Mouse (Mus musculus) MEL (cell line): Measurements from ENCODE around the gene Oprl1. TPM values are rescaled to one million over a fixed set of nuclear protein-coding genes. Genes with fewer than 3 reads are reported as not detected.

Experiments used
- DNase-seq: peaks from one replicate; pipeline ENCODE4 v3.0.0; 2011; ENCODE audit warnings: low read depth, low spot score
- H3K27ac ChIP-seq: 2 replicates; pipeline ENCODE4 v1.5.1; 2012; ENCODE audit warnings: low read depth, mild to moderate bottlenecking, control low read depth, low read length, moderate library complexity; ENCODE audit not compliant: control insufficient read depth
- H3K27me3 ChIP-seq, 2 experiments: fragments of 150-350 bp in 1 of 2; sonication (generic) in 1 of 2; 2 replicates each; pipeline ENCODE4 v1.6.1; 2012; ENCODE audit warnings: low read length in 2 of 2, mild to moderate bottlenecking in 2 of 2, improper control_type of control experiment in 1 of 2, moderate library complexity in 1 of 2; ENCODE audit not compliant: insufficient read depth in 2 of 2, control insufficient read depth in 1 of 2
- H3K36me3 ChIP-seq, 2 experiments: 2 replicates each; pipeline ENCODE4 v1.6.1; 2012 to 2014; ENCODE audit warnings: low read length in 2 of 2, improper control_type of control experiment in 1 of 2, inconsistent platforms in 1 of 2, mild to moderate bottlenecking in 1 of 2; ENCODE audit not compliant: insufficient read depth in 2 of 2, control insufficient read depth in 1 of 2
- H3K4me1 ChIP-seq, 2 experiments: fragments of 150-350 bp in 1 of 2; sonication (generic) in 1 of 2; 2 replicates each; pipeline ENCODE4 v1.6.1; 2012; ENCODE audit warnings: low read length in 2 of 2, improper control_type of control experiment in 1 of 2, mild to moderate bottlenecking in 1 of 2; ENCODE audit not compliant: insufficient read depth in 2 of 2, control insufficient read depth in 1 of 2
- H3K4me3 ChIP-seq, 2 experiments: fragments of 150-350 bp in 1 of 2; sonication (generic) in 1 of 2; 2 replicates each; pipeline ENCODE4 v1.5.1; 2012; ENCODE audit warnings: low read depth in 2 of 2, low read length in 2 of 2, mild to moderate bottlenecking in 2 of 2, moderate library complexity in 2 of 2, control low read depth in 1 of 2, improper control_type of control experiment in 1 of 2; ENCODE audit not compliant: control insufficient read depth in 1 of 2, insufficient read depth in 1 of 2
- H3K79me2 ChIP-seq: 2 replicates; pipeline ENCODE4 v1.6.1; 2012; ENCODE audit warnings: mild to moderate bottlenecking, low read length, moderate library complexity; ENCODE audit not compliant: control insufficient read depth, poor library complexity, insufficient read depth
- H3K9ac ChIP-seq: 2 replicates; pipeline ENCODE4 v1.6.1; 2012; ENCODE audit warnings: low read depth, mild to moderate bottlenecking, control low read depth, low read length, moderate library complexity; ENCODE audit not compliant: control insufficient read depth, poor library complexity, severe bottlenecking
- H3K9me3 ChIP-seq: fragments of 150-350 bp; sonication (generic); replicated peaks from 2 replicates; pipeline ENCODE4 v1.6.1; 2012; ENCODE audit warnings: mild to moderate bottlenecking, low read length, improper control_type of control experiment, moderate library complexity; ENCODE audit not compliant: insufficient read depth
- BHLHE40 ChIP-seq: IDR thresholded peaks from 2 replicates; pipeline ENCODE4 v1.6.1; 2012; ENCODE audit warnings: low read depth, mild to moderate bottlenecking, inconsistent platforms, low read length, improper control_type of control experiment, borderline replicate concordance
- CTCF ChIP-seq, 3 experiments: IDR thresholded peaks in 2 of 3; conservative IDR thresholded peaks in 1 of 3; 2 replicates each; pipeline ENCODE4 v1.5.1; 2011 to 2012; ENCODE audit warnings: low read length in 3 of 3, low read depth in 2 of 3, mild to moderate bottlenecking in 2 of 3, improper control_type of control experiment in 1 of 3, inconsistent platforms in 1 of 3, mixed read lengths in 1 of 3, moderate library complexity in 1 of 3; ENCODE audit not compliant: control insufficient read depth in 1 of 3, insufficient read depth in 1 of 3, poor library complexity in 1 of 3, severe bottlenecking in 1 of 3
- E2F4 ChIP-seq: IDR thresholded peaks from 2 replicates; pipeline ENCODE4 v1.6.1; 2011; ENCODE audit warnings: low read depth, low read length, improper control_type of control experiment, borderline replicate concordance
- ELF1 ChIP-seq: IDR thresholded peaks from 2 replicates; pipeline ENCODE4 v1.6.1; 2014; ENCODE audit warnings: low read depth, mild to moderate bottlenecking, inconsistent platforms, low read length, improper control_type of control experiment, moderate library complexity
- EP300 ChIP-seq, 2 experiments: IDR thresholded peaks; 2 replicates each; pipeline ENCODE4 v1.6.1; 2011; ENCODE audit warnings: improper control_type of control experiment in 2 of 2, low read length in 2 of 2, low read depth in 1 of 2, mild to moderate bottlenecking in 1 of 2
- ETS1 ChIP-seq: IDR thresholded peaks from 2 replicates; pipeline ENCODE4 v1.6.1; 2012; ENCODE audit warnings: low read depth, mild to moderate bottlenecking, inconsistent platforms, low read length, improper control_type of control experiment, moderate library complexity
- HCFC1 ChIP-seq: IDR thresholded peaks from 2 replicates; pipeline ENCODE4 v1.6.1; 2012; ENCODE audit warnings: low read depth, mild to moderate bottlenecking, inconsistent platforms, low read length, improper control_type of control experiment, moderate library complexity
- KAT2A ChIP-seq: conservative IDR thresholded peaks from 2 replicates; pipeline ENCODE4 v1.6.1; 2012; ENCODE audit warnings: low read depth, low read length, improper control_type of control experiment, inconsistent platforms
- MAZ ChIP-seq: IDR thresholded peaks from 2 replicates; pipeline ENCODE4 v1.6.1; 2012; ENCODE audit warnings: low read depth, mild to moderate bottlenecking, inconsistent platforms, low read length, improper control_type of control experiment
- MYC ChIP-seq: IDR thresholded peaks from 2 replicates; pipeline ENCODE4 v1.6.1; 2011; ENCODE audit warnings: low read depth, mild to moderate bottlenecking, low read length, improper control_type of control experiment, moderate library complexity
- RAD21 ChIP-seq: IDR thresholded peaks from 2 replicates; pipeline ENCODE4 v1.6.1; 2011; ENCODE audit warnings: mild to moderate bottlenecking, low read depth, low read length, improper control_type of control experiment
- SIN3A ChIP-seq: IDR thresholded peaks from 2 replicates; pipeline ENCODE4 v1.6.1; 2012; ENCODE audit warnings: low read length, improper control_type of control experiment, inconsistent platforms
- SMC3 ChIP-seq: IDR thresholded peaks from 2 replicates; pipeline ENCODE4 v1.6.1; 2011; ENCODE audit warnings: low read depth, low read length, improper control_type of control experiment
- TBP ChIP-seq: IDR thresholded peaks from 2 replicates; pipeline ENCODE4 v1.8.0; 2011; ENCODE audit warnings: low read depth, low read length, improper control_type of control experiment
- ZC3H11A ChIP-seq: IDR thresholded peaks from 2 replicates; pipeline ENCODE4 v1.6.1; 2012; ENCODE audit warnings: low read depth, mild to moderate bottlenecking, inconsistent platforms, low read length, improper control_type of control experiment
- ZKSCAN1 ChIP-seq: IDR thresholded peaks from 2 replicates; pipeline ENCODE4 v1.6.1; 2012; ENCODE audit warnings: low read depth, mild to moderate bottlenecking, inconsistent platforms, low read length, improper control_type of control experiment, moderate library complexity
- ZNF384 ChIP-seq: IDR thresholded peaks from 2 replicates; pipeline ENCODE4 v1.6.1; 2012; ENCODE audit warnings: low read depth, mild to moderate bottlenecking, inconsistent platforms, low read length, improper control_type of control experiment
- polyA plus RNA-seq, 2 experiments: library from polyadenylated mRNA; stranded (reverse) in 1 of 2; unstranded in 1 of 2; fragments of >175 nt in 1 of 2; fragments of >200 nt in 1 of 2; gene quantifications; 2 replicates each; pipeline versions ENCODE4 v1.2.1 to v1.2.4; 2012; ENCODE audit warnings: low replicate concordance in 2 of 2, low read depth in 1 of 2; ENCODE audit not compliant: insufficient read length in 2 of 2, insufficient read depth in 1 of 2, missing spikeins in 1 of 2
- total RNA-seq: library from RNA; depleted of rRNA; stranded (reverse); fragments of 300-350 nt; gene quantifications from 2 replicates; pipeline ENCODE4 v1.2.3, GENCODE M21; 2012

The Oprl1 gene
- total and polyA plus RNA-seq, 3 experiments = 0.04 to 0.25 TPM; not detected in 1

- no peaks in the 10 kb centered on the region for H3K9me3 ChIP-seq
- H3K4me3 ChIP-seq = no peak overlapping the region
- peaks cover 6% of the 10 kb centered on the region; the same call in 1 of the 2 replicates for H3K79me2 ChIP-seq
- H3K9ac ChIP-seq = no peak overlapping the region
- peaks cover 0 to 21% of the 10 kb centered on the region in 2 experiments for H3K4me1 ChIP-seq
- no peak for DNase-seq
- H3K36me3 ChIP-seq = peaks cover 0 to 10% of the 10 kb centered on the region in 2 experiments; a peak in 2 of 4 replicates
- H3K27ac ChIP-seq = no peak overlapping the region
- H3K27me3 ChIP-seq = peaks cover 0 to 3% of the 10 kb centered on the region in 2 experiments; a peak in 1 of 4 replicates
- no peak for TF ChIP-seq BHLHE40
- no peak for TF ChIP-seq KAT2A
- TF ChIP-seq ETS1 = no peak
- TF ChIP-seq SIN3A = no peak
- no peak for TF ChIP-seq MAZ
- no peak for TF ChIP-seq E2F4
- TF ChIP-seq, all 39 proteins: peak for 0
These were observed 37.1 kb upstream of the Oprl1 start for GRCm38 (mm10) chr2:181677755-181678098.

- no peak overlapping the region for H3K4me3 ChIP-seq
- H3K9me3 ChIP-seq = no peaks in the 10 kb centered on the region
- peaks cover 6% of the 10 kb centered on the region; the same call in 1 of the 2 replicates for H3K79me2 ChIP-seq
- no peak overlapping the region; the same call in 1 of the 2 replicates for H3K9ac ChIP-seq
- no peak overlapping the region for H3K27ac ChIP-seq
- peak; percentile 90 for DNase-seq
- peak; percentile 62 for TF ChIP-seq ZC3H11A
- TF ChIP-seq ETS1 = no peak
- peak; percentile 88 to 100 (median 94) for TF ChIP-seq CTCF (IDR thresholded peaks at IDR 0.05 in 2 of 3, conservative IDR thresholded peaks at IDR 0.05 in 1 of 3; ENCODE audit: control insufficient read depth in 1 of 3, insufficient read depth in 1 of 3, low read depth in 2 of 3, low read length in 3 of 3, poor library complexity in 1 of 3, severe bottlenecking in 1 of 3)
- no peak for TF ChIP-seq MYC
- TF ChIP-seq EP300 (IDR thresholded peaks at IDR 0.05; ENCODE audit: low read depth in 1 of 2, low read length in 2 of 2) = no peak
- peak; percentile 49; the same call in 1 of the 2 replicates for TF ChIP-seq ZNF384
- TF ChIP-seq HCFC1 = peak; percentile 62
- no peak for TF ChIP-seq E2F4
- no peak for TF ChIP-seq ZKSCAN1
- TF ChIP-seq ELF1 = 0 out of 2 replicates have a peak, but pooled peaks have one; percentile 10
- TF ChIP-seq RAD21 = peak; percentile 96
- 0 out of 2 replicates have a peak, but pooled peaks have one; percentile 48 for TF ChIP-seq SIN3A
- TF ChIP-seq TBP = 0 out of 2 replicates have a peak, but pooled peaks have one; percentile 34
- peak; percentile 27; the same call in 1 of the 2 replicates for TF ChIP-seq BHLHE40
- peak; percentile 80 for TF ChIP-seq SMC3
- TF ChIP-seq, all 39 proteins: peak for 10
- H3K36me3 ChIP-seq = peaks cover 0 to 10% of the 10 kb centered on the region in 2 experiments; a peak in 2 of 4 replicates
- no peaks in the 10 kb centered on the region for H3K27me3 ChIP-seq
- peaks cover 0 to 21% of the 10 kb centered on the region in 2 experiments for H3K4me1 ChIP-seq
These were observed 36.0 kb upstream of the Oprl1 start for GRCm38 (mm10) chr2:181678780-181679179.
